Mouse (Mus musculus) erythroblast, adult 5-6 weeks (primary cell): ENCODE results near the gene Dyx1c1. TPM values are rescaled to one million over a fixed set of nuclear protein-coding genes. Genes with fewer than 3 reads are reported as not detected.

Experiments used
- ATAC-seq: replicated peaks from 2 replicates; pipeline ENCODE4 v1.8.0; 2016; ENCODE audit warnings: moderate number of reproducible peaks, mild to moderate bottlenecking, moderate TSS enrichment, inconsistent platforms; ENCODE audit not compliant: poor library complexity, low FRiP score, severe bottlenecking
- total RNA-seq, 2 experiments: library from RNA; stranded (forward) in 1 of 2; stranded (reverse) in 1 of 2; fragments of 150-400 nt in 1 of 2; fragments of 200-764, 138-1000 nt in 1 of 2; gene quantifications; 2 replicates each; pipeline versions ENCODE4 v1.2.3 to v1.2.4; 2015 to 2017; ENCODE audit warnings: low replicate concordance in 2 of 2

Gene Dyx1c1
- total RNA-seq, 2 experiments from 2014 or later, result not detected

GRCm38 (mm10) chr9:72969874-72970273 lies 11.3 kb downstream of the Dyx1c1 start:
- no peak for ATAC-seq

GRCm38 (mm10) chr9:72972435-72972834 lies 13.8 kb downstream of the Dyx1c1 start:
- ATAC-seq, result no peak

GRCm38 (mm10) chr9:72972984-72973383 lies 14.4 kb downstream of the Dyx1c1 start:
- ATAC-seq, result no peak

- ATAC-seq, result no peak
Observed at GRCm38 (mm10) chr9:72974734-72975133, 16.1 kb downstream of the Dyx1c1 start.

- ATAC-seq, result no peak
Observed at GRCm38 (mm10) chr9:72975242-72975641, 16.7 kb downstream of the Dyx1c1 start.

GRCm38 (mm10) chr9:72983066-72983465 lies 24.5 kb downstream of the Dyx1c1 start:
- ATAC-seq, result no peak

GRCm38 (mm10) chr9:72985250-72986220 lies 26.9 kb downstream of the Dyx1c1 start, which contains the start of the genes Ccpg1os and Ccpg1:
Gene Ccpg1os (minus strand): TSS chr9:72985382.
Gene Ccpg1 (plus strand): TSS chr9:72985429.
- peak; percentile 99 for ATAC-seq

- ATAC-seq, result no peak
Observed at GRCm38 (mm10) chr9:72987703-72988102, 29.1 kb downstream of the Dyx1c1 start.

- no peak for ATAC-seq
Observed at GRCm38 (mm10) chr9:72988706-72989105, 30.1 kb downstream of the Dyx1c1 start.

- no peak for ATAC-seq
Observed at GRCm38 (mm10) chr9:72991420-72991819, 32.8 kb downstream of the Dyx1c1 start.

- no peak for ATAC-seq
Observed at GRCm38 (mm10) chr9:72992576-72992975, 34.0 kb downstream of the Dyx1c1 start.

GRCm38 (mm10) chr9:72996167-72996566 lies 37.6 kb downstream of the Dyx1c1 start:
- no peak for ATAC-seq

- ATAC-seq, result no peak
Observed at GRCm38 (mm10) chr9:72996806-72997205, 38.2 kb downstream of the Dyx1c1 start.

- no peak for ATAC-seq
Observed at GRCm38 (mm10) chr9:73000487-73000886, 41.9 kb downstream of the Dyx1c1 start.

- no peak for ATAC-seq
Observed at GRCm38 (mm10) chr9:73001314-73002011, 42.9 kb downstream of the Dyx1c1 start.

GRCm38 (mm10) chr9:73002177-73002576 lies 43.6 kb downstream of the Dyx1c1 start:
- no peak for ATAC-seq

- ATAC-seq, result no peak
Observed at GRCm38 (mm10) chr9:73004076-73004475, 45.5 kb downstream of the Dyx1c1 start.

- ATAC-seq, result no peak
Observed at GRCm38 (mm10) chr9:73005106-73005505, 46.5 kb downstream of the Dyx1c1 start.

GRCm38 (mm10) chr9:73006175-73006574 lies 47.6 kb downstream of the Dyx1c1 start:
- ATAC-seq, result no peak

GRCm38 (mm10) chr9:73008384-73008783 lies 49.8 kb downstream of the Dyx1c1 start:
- no peak for ATAC-seq

- ATAC-seq, result no peak
Observed at GRCm38 (mm10) chr9:73012629-73013028, 54.0 kb downstream of the Dyx1c1 start.
